In genomic region chr3:156925102-156925501, GRCm38 (mm10) we compare ENCODE assay signal across 24 mouse cellular contexts.
"Had no signal": no experiment of that assay in that cellular context is flagged by ENCODE, and none has a peak within 500 bp of the region (broad histone marks: within the 10 kb centered on the region; RNA-seq: fewer than 3 reads in every experiment).

No protein-coding gene starts in this region.

- H3K36me3 ChIP-seq: heart, embryonic 13.5 days; heart, embryonic 15.5 days; hindbrain, embryonic 13.5 days; hindbrain, embryonic 15.5 days; kidney, embryonic 15.5 days; limb, embryonic 13.5 days; limb, embryonic 15.5 days had no signal

- H3K27ac ChIP-seq: heart, embryonic 13.5 days; heart, embryonic 15.5 days; hindbrain, embryonic 13.5 days; hindbrain, embryonic 15.5 days; hindbrain, postnatal 0 days; kidney, embryonic 15.5 days; kidney, postnatal 0 days; limb, embryonic 13.5 days; limb, embryonic 15.5 days had no signal

- H3K4me1 ChIP-seq: heart, embryonic 15.5 days; hindbrain, embryonic 15.5 days; kidney, embryonic 15.5 days; limb, embryonic 13.5 days; limb, embryonic 15.5 days had no signal

- H3K4me3 ChIP-seq: heart, embryonic 13.5 days; heart, embryonic 15.5 days; hindbrain, embryonic 13.5 days; hindbrain, embryonic 15.5 days; kidney, embryonic 15.5 days; limb, embryonic 13.5 days; limb, embryonic 15.5 days had no signal

- H3K27me3 ChIP-seq: heart, embryonic 13.5 days; heart, embryonic 15.5 days; hindbrain, embryonic 13.5 days; hindbrain, embryonic 15.5 days; kidney, embryonic 15.5 days; limb, embryonic 13.5 days; limb, embryonic 15.5 days had no signal

- ATAC-seq: forebrain, postnatal 0 days; hindbrain, postnatal 0 days; intestine, embryonic 16.5 days had no signal

- H3K9me3 ChIP-seq: heart, embryonic 13.5 days; heart, embryonic 15.5 days; hindbrain, embryonic 13.5 days; hindbrain, embryonic 15.5 days; kidney, embryonic 15.5 days; limb, embryonic 13.5 days; limb, embryonic 15.5 days had no signal

- H3K4me2 ChIP-seq: heart, embryonic 11.5 days; heart, embryonic 13.5 days; heart, embryonic 15.5 days; hindbrain, embryonic 13.5 days; hindbrain, embryonic 15.5 days; kidney, embryonic 15.5 days; limb, embryonic 13.5 days; limb, embryonic 15.5 days had no signal

- DNase-seq: forebrain, postnatal 0 days; gastrocnemius, postnatal 14 days; gastrocnemius, postnatal 36 days; heart, postnatal 14 days; heart, postnatal 36 days; kidney, adult 11 months; kidney, adult 2 months; kidney, adult 9 months; kidney, postnatal 14 days; kidney, postnatal 36 days; layer of hippocampus, adult 9-11 months; layer of hippocampus, postnatal 36 days; left cerebral cortex, postnatal 4 days had no signal

- H3K9ac ChIP-seq: forebrain, postnatal 0 days; heart, embryonic 13.5 days; heart, embryonic 15.5 days; hindbrain, embryonic 13.5 days; hindbrain, embryonic 15.5 days; kidney, embryonic 15.5 days; limb, embryonic 13.5 days; limb, embryonic 15.5 days had no signal
